Mouse (Mus musculus) inflammation-experienced regulatory T-cells (primary cell): ENCODE measurements around the gene Rbp7. TPM values are rescaled to one million over a fixed set of nuclear protein-coding genes. Genes with fewer than 3 reads are reported as not detected.

Experiments
- polyA plus RNA-seq, 2 experiments: library from polyadenylated mRNA; unstranded; fragments of 100-300 nt; shearing (Covaris generic); gene quantifications; one replicate each; pipeline ENCODE4 v1.2.1; 2017

Gene Rbp7
- polyA plus RNA-seq: 1 to 10 TPM in 1 of 2 experiments, not detected in 1; 1.0 TPM

DNA sequence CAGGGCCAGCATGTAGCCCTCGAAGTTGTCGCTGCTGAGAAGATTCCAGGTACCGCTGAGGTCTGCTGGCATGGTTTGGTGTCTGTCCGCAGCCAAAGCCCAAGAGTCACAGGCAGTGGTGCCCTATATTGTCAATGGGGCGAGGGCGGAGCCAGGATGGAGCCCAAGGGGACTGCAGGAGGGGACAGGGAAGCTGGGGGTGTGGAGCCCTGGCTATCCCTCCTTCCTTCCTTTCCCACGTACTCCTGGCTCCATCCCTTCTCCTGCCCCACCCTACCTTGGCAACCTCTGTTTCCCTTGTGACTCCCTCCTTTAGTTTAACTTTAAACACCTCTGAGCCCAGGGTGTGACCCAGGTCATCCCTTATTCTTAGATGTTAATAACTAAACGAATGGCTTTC lies at the start of gene Rbp7:
Rbp7 (minus strand) TSS at position 100 of the 400 bp plus-strand sequence.

GRCm38 (mm10) chr4:149485053-149485824 lies 30.5 kb upstream of the Rbp7 start, which contains the start of the genes Nmnat1 and Lzic:
Nmnat1 (minus strand) TSS chr4:149485202.
Lzic (plus strand) TSS chr4:149485229.

GRCm38 (mm10) chr4:149477078-149477477 lies 22.3 kb upstream of the Rbp7 start, which contains the start of gene Tmem274:
Tmem274 (plus strand) TSS chr4:149477378.

GRCm38 (mm10) chr4:149426325-149427199 lies 28.2 kb downstream of the Rbp7 start, which contains the start of gene Ube4b:
Ube4b (minus strand) TSS chr4:149426749.

Other genes with a start within 250 kb of the Rbp7 start
- 10 to 100 TPM; 29.5 to 40.9 TPM for gene Kif1b, start 147.3 kb downstream of the Rbp7 start, polyA plus RNA-seq
- 10 to 100 TPM; 37.8 to 40.6 TPM for gene Ube4b, start 28.2 kb downstream of the Rbp7 start, polyA plus RNA-seq
- not detected for gene Tmem274, start 22.4 kb upstream of the Rbp7 start, polyA plus RNA-seq
- 1 to 10 TPM; 3.5 to 7.5 TPM for gene Nmnat1, start 30.2 kb upstream of the Rbp7 start, polyA plus RNA-seq
- gene Lzic, start 30.3 kb upstream of the Rbp7 start, polyA plus RNA-seq: 10 to 100 TPM; 31.3 to 33.8 TPM
- gene Ctnnbip1, start 63.3 kb upstream of the Rbp7 start, polyA plus RNA-seq: 1 to 10 TPM; 3.1 to 4.5 TPM
- gene Clstn1, start 131.5 kb upstream of the Rbp7 start, polyA plus RNA-seq: 10 to 100 TPM; 18.0 to 40.2 TPM
- 100 to 1,000 TPM; 228 to 339 TPM for gene Pik3cd, start 247.6 kb upstream of the Rbp7 start, polyA plus RNA-seq